Mouse (Mus musculus) cerebellum, adult 9-10 months (tissue): ENCODE measurements around the gene Gm6176.
"Not testable (repeated sequence)": the region's sequence is repeated elsewhere in the genome, so short reads cannot be mapped to it uniquely, and the experiment has no call there.

Experiments used
- DNase-seq: peaks from one replicate; pipeline ENCODE4 v3.0.0; 2022

The Gm6176 gene

DNA sequence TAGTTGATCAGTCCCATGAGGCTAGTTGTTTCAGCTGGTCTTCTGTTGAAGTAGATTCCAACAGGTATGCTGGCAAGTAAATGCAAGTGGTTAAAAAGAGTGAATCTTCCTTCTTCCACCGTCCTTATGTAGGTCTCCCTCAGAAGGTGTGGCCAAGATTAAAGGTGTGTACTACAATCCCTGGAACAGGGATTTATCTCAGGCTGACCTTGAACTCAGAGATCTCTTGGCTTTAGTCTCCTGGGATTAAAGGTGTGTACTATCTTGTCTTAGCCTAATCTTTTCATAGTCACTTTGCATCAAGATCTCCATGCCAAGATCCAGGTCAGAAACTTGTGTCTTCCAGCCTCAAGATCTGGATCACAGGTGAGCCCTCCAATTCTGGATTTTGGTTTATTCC lies at the start of gene Gm6176:
Gm6176 (minus strand) TSS at position 101 of the 400 bp plus-strand sequence.
- not testable (repeated sequence) for DNase-seq

- not testable (repeated sequence) for DNase-seq
Observed at GRCm38 (mm10) chr7:22068757-22069156, 12.7 kb upstream of the Gm6176 start, which contains the start of gene Vmn1r139. Gene Vmn1r139 (plus strand): TSS chr7:22069057.

DNA sequence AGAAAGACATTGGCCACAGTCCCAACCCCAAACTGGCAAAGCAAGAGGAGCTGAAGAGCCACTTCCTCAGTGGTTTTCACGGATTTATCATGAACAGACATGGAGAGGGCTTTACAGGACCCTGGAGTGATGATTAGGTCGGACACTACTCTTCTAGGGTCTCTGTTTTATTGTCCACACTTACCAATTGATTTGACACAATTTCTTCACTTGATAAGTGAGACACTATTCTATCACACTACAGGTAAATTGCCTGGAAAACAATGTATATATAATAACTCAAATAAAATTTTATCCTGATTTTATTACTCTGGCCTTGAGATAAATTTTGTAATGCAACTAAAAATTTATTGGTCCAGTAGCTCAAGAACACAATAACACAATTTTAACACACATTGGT lies 27.3 kb downstream of the Gm6176 start, which contains the start of gene Vmn1r138:
Vmn1r138 (minus strand) TSS at position 101 of the 400 bp plus-strand sequence.
- not testable (repeated sequence) for DNase-seq
